Mouse (Mus musculus): ENCODE data around the gene Dyrk4. TPM values are rescaled to one million over a fixed set of nuclear protein-coding genes. Genes with fewer than 3 reads are reported as not detected.

The Dyrk4 gene
- polyA plus RNA-seq, 1 experiment from 2014 or later = not detected

DNA sequence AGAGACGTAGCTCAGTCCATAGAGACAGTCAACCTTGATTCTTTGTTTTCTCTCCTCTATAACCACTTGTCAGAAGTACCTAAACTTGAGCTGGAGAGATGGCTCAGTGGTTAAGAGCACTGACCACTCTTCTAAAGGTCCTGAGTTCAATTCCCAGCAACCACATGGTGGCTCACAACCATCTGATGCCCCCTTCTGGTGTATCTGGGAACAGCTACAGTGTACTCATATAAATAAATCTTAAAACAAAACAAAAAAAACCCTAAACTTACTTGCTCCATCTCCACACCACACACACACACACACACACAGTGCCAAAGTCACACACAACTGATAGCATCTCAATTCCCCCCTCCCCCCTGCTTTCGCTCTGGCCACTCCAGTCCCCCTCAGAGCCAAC, 16.4 kb upstream of the Dyrk4 start:
- DNase-seq = no peak
- Histone ChIP-seq H3K36me3 (peaks cover 35% of the 10 kb centered on the region), H3K4me2 (peak overlapping the region; percentile 81), H3K9me3 (replicated peaks) (no peaks in the 10 kb centered on the region), H3K27ac (no peak overlapping the region), H3K9ac (peak overlapping the region; percentile 95), H3K4me1 (replicated peaks) (peaks cover 38% of the 10 kb centered on the region), H3K4me3 (replicated peaks) (peak overlapping the region; percentile 91), H3K27me3 (no peaks in the 10 kb centered on the region)
- ATAC-seq (ENCODE audit: low read depth) = no peak
- WGBS (ENCODE audit: insufficient replicate concordance) = 50% methylated on average over 2 of the region's 2 CpGs

GRCm38 (mm10) chr6:126932896-126933295, 11.3 kb upstream of the Dyrk4 start:
- H3K27me3 ChIP-seq = no peaks in the 10 kb centered on the region
- H3K27ac ChIP-seq = no peak overlapping the region
- ATAC-seq (ENCODE audit: low read depth) (no peak), DNase-seq (no peak)
- no peak overlapping the region for H3K4me2 ChIP-seq
- WGBS (ENCODE audit: insufficient replicate concordance) = 81% methylated on average over 2 of the region's 2 CpGs
- peaks cover 76% of the 10 kb centered on the region for H3K36me3 ChIP-seq
- H3K4me3 ChIP-seq (replicated peaks) = no peak overlapping the region
- peaks cover 15% of the 10 kb centered on the region for H3K4me1 ChIP-seq (replicated peaks)
- H3K9me3 ChIP-seq (replicated peaks) = no peaks in the 10 kb centered on the region
- no peak overlapping the region for H3K9ac ChIP-seq

DNA sequence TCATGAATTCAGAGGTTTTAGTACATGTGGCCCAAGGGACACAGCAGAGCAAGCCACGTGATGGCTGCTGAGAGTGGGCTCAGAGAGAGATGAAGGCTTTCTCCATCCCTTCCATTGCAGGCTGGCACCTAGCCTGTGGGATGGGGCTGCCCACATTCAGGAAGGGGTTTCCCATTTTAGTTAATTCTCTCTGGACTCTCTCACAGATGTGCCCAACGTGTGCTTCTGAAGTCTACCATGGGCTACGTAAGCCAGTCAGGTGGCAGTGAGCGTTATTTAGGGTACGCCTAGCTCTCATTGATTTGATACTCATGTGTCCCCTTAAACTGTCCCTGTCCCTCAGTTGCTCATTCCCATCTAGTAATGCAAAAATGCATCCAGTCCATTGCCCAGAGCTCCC, 6.7 kb downstream of the Dyrk4 start:
- DNase-seq = no peak
- Histone ChIP-seq H3K36me3 (no peaks in the 10 kb centered on the region), H3K9ac (no peak overlapping the region), H3K4me1 (replicated peaks) (no peaks in the 10 kb centered on the region), H3K27ac (no peak overlapping the region), H3K27me3 (no peaks in the 10 kb centered on the region), H3K9me3 (replicated peaks) (no peaks in the 10 kb centered on the region), H3K4me2 (no peak overlapping the region), H3K4me3 (replicated peaks) (no peak overlapping the region)
- WGBS (ENCODE audit: insufficient replicate concordance) = 65% methylated on average over 5 of the region's 5 CpGs
- ATAC-seq (ENCODE audit: low read depth) = no peak

GRCm38 (mm10) chr6:126910727-126911126, 10.9 kb downstream of the Dyrk4 start:
- no peaks in the 10 kb centered on the region for H3K27me3 ChIP-seq
- ATAC-seq (ENCODE audit: low read depth) (no peak), DNase-seq (no peak)
- H3K4me2 ChIP-seq = no peak overlapping the region
- no peak overlapping the region for H3K4me3 ChIP-seq (replicated peaks)
- no peak overlapping the region for H3K9ac ChIP-seq
- no peaks in the 10 kb centered on the region for H3K36me3 ChIP-seq
- no peaks in the 10 kb centered on the region for H3K4me1 ChIP-seq (replicated peaks)
- H3K9me3 ChIP-seq (replicated peaks) = no peaks in the 10 kb centered on the region
- WGBS (ENCODE audit: insufficient replicate concordance) = 44% methylated on average over 4 of the region's 4 CpGs
- H3K27ac ChIP-seq = no peak overlapping the region

DNA sequence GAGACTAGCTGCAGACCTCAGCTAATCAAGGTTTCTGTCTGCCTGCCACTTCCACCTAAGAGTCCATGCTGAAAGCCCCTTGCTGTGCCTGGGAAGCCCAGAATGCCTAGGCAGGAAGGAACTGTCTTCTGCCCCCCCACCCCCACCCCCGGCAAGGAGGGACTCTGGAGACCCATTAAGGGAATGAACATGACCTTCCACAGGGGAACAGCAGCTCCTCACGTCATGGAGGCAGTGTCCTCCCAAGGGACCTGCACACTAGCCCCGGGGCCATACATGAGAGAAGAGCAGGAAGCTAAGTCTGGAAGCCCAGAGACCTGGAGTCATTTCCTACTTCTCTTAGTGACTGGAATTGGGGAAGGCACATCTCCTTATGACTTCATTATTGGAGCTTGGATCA, 13.8 kb downstream of the Dyrk4 start:
- Histone ChIP-seq H3K9ac (no peak overlapping the region), H3K4me3 (replicated peaks) (no peak overlapping the region), H3K27me3 (no peaks in the 10 kb centered on the region), H3K4me1 (replicated peaks) (no peaks in the 10 kb centered on the region), H3K4me2 (no peak overlapping the region), H3K27ac (no peak overlapping the region), H3K9me3 (replicated peaks) (no peaks in the 10 kb centered on the region), H3K36me3 (no peaks in the 10 kb centered on the region)
- DNase-seq (no peak), ATAC-seq (ENCODE audit: low read depth) (no peak)
- WGBS (ENCODE audit: insufficient replicate concordance) = 42% methylated on average over 3 of the region's 3 CpGs

GRCm38 (mm10) chr6:126907378-126907777, 14.3 kb downstream of the Dyrk4 start:
- no peak overlapping the region for H3K4me2 ChIP-seq
- no peak for ATAC-seq (ENCODE audit: low read depth)
- no peaks in the 10 kb centered on the region for H3K4me1 ChIP-seq (replicated peaks)
- H3K27ac ChIP-seq = no peak overlapping the region
- no peaks in the 10 kb centered on the region for H3K36me3 ChIP-seq
- DNase-seq = no peak
- H3K27me3 ChIP-seq = no peaks in the 10 kb centered on the region
- H3K4me3 ChIP-seq (replicated peaks) = no peak overlapping the region
- WGBS (ENCODE audit: insufficient replicate concordance) = 62% methylated on average over 5 of the region's 5 CpGs
- no peak overlapping the region for H3K9ac ChIP-seq
- H3K9me3 ChIP-seq (replicated peaks) = no peaks in the 10 kb centered on the region

DNA sequence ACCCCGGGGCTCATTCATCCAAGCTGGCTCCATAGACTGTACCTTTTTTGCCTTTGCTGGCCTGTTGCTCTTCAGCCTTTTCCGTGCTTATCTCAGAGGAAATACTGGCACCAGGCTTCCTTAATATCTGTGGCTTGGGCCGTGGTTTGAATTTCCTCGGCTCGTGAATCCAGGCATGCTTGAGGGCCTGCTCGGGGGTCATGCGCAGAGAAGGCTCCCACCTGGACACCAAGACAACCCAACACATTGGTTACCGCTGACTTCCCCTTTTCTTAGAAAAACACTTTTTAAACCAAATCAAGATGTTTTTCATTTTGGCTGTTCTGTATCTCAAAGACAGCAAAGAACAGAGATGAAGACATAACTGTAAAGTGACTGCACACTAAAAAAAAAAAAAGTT, 44.5 kb downstream of the Dyrk4 start:
- WGBS (ENCODE audit: insufficient replicate concordance) = 18% methylated on average over 8 of the region's 8 CpGs
- no peak overlapping the region for H3K27ac ChIP-seq
- H3K27me3 ChIP-seq = no peaks in the 10 kb centered on the region
- ATAC-seq (ENCODE audit: low read depth) (no peak), DNase-seq (no peak)
- no peak overlapping the region for H3K4me2 ChIP-seq
- no peaks in the 10 kb centered on the region for H3K9me3 ChIP-seq (replicated peaks)
- H3K9ac ChIP-seq = no peak overlapping the region
- H3K4me1 ChIP-seq (replicated peaks) = no peaks in the 10 kb centered on the region
- no peaks in the 10 kb centered on the region for H3K36me3 ChIP-seq
- no peak overlapping the region for H3K4me3 ChIP-seq (replicated peaks)

GRCm38 (mm10) chr6:126852881-126853280, 68.8 kb downstream of the Dyrk4 start, which contains the start of gene Akap3:
Akap3 (plus strand) TSS chr6:126853098.
- no peaks in the 10 kb centered on the region for H3K27me3 ChIP-seq
- DNase-seq (no peak), ATAC-seq (ENCODE audit: low read depth) (no peak)
- no peaks in the 10 kb centered on the region for H3K36me3 ChIP-seq
- H3K9ac ChIP-seq = no peak within 1 kb of the TSS
- H3K4me1 ChIP-seq (replicated peaks) = peaks cover 10% of the 10 kb centered on the region
- H3K27ac ChIP-seq = no peak within 1 kb of the TSS
- no peaks in the 10 kb centered on the region for H3K9me3 ChIP-seq (replicated peaks)
- H3K4me3 ChIP-seq (replicated peaks) = no peak within 1 kb of the TSS
- H3K4me2 ChIP-seq = no peak within 1 kb of the TSS

- peaks cover 6% of the 10 kb centered on the region for H3K36me3 ChIP-seq
- 7% methylated on average over 46 of the region's 46 CpGs for WGBS (ENCODE audit: insufficient replicate concordance)
- H3K27me3 ChIP-seq = no peaks in the 10 kb centered on the region
- H3K27ac ChIP-seq = peak within 1 kb of the TSS; percentile 37
- H3K4me1 ChIP-seq (replicated peaks) = peaks cover 21% of the 10 kb centered on the region
- peak within 1 kb of the TSS; percentile 84 for H3K4me2 ChIP-seq
- DNase-seq (peak; percentile 85), ATAC-seq (ENCODE audit: low read depth) (peak; percentile 87)
- H3K4me3 ChIP-seq (replicated peaks) = peak within 1 kb of the TSS; percentile 90
- peak within 1 kb of the TSS; percentile 84 for H3K9ac ChIP-seq
- no peaks in the 10 kb centered on the region for H3K9me3 ChIP-seq (replicated peaks)
Measured at GRCm38 (mm10) chr6:126848712-126849704, 72.6 kb downstream of the Dyrk4 start, which contains the start of gene Ndufa9. Ndufa9 (minus strand) TSS chr6:126849136.

GRCm38 (mm10) chr6:126836628-126837027, 85.0 kb downstream of the Dyrk4 start:
- no peaks in the 10 kb centered on the region for H3K27me3 ChIP-seq
- no peaks in the 10 kb centered on the region for H3K4me1 ChIP-seq (replicated peaks)
- H3K9me3 ChIP-seq (replicated peaks) = no peaks in the 10 kb centered on the region
- 46% methylated on average over 8 of the region's 8 CpGs for WGBS (ENCODE audit: insufficient replicate concordance)
- ATAC-seq (ENCODE audit: low read depth) (no peak), DNase-seq (no peak)
- H3K4me3 ChIP-seq (replicated peaks) = no peak overlapping the region
- no peak overlapping the region for H3K9ac ChIP-seq
- no peak overlapping the region for H3K27ac ChIP-seq
- no peak overlapping the region for H3K4me2 ChIP-seq
- H3K36me3 ChIP-seq = peaks cover 94% of the 10 kb centered on the region

Measured in liver, embryonic 13.5 days (tissue).